Mouse (Mus musculus) CD8-positive naive resting alpha-beta T cell, adult 2 months (primary cell): ENCODE results near the gene Fam196a.

ENCODE experiments used
- DNase-seq, 2 experiments: peaks; one replicate each; pipeline ENCODE4 v3.0.0; 2022; ENCODE audit warnings: low read depth in 2 of 2, low spot score in 2 of 2

The Fam196a gene

GRCm38 (mm10) chr7:134840066-134840465, 98.2 kb downstream of the Fam196a start:
- no peak for DNase-seq
